Mouse (Mus musculus) stomach, embryonic 14.5 days (tissue): ENCODE measurements around the gene Ubqln4. TPM values are rescaled to one million over a fixed set of nuclear protein-coding genes. Genes with fewer than 3 reads are reported as not detected.

Source experiments
- ATAC-seq: fragments of 200-750 bp; cut with Nextera tagmentation; 2 replicates; pipeline ENCODE4 v1.8.0; 2017; ENCODE audit warnings: low read depth, moderate TSS enrichment; ENCODE audit not compliant: insufficient number of reproducible peaks, insufficient read depth, low FRiP score
- H3K27ac ChIP-seq: fragments of 300-500 bp; sonication (generic); 2 replicates; pipeline ENCODE4 v1.5.1; 2014; ENCODE audit warnings: mild to moderate bottlenecking, low read length, moderate library complexity, mixed read lengths
- H3K27me3 ChIP-seq: fragments of 300-500 bp; sonication (generic); 2 replicates; pipeline ENCODE4 v1.6.1; 2014; ENCODE audit warnings: low read length, control low read depth, mixed read lengths; ENCODE audit not compliant: control insufficient read depth, insufficient read depth
- H3K36me3 ChIP-seq: fragments of 300-500 bp; sonication (generic); 2 replicates; pipeline ENCODE4 v1.6.1; 2014; ENCODE audit warnings: mild to moderate bottlenecking, control low read depth, low read length, moderate library complexity, mixed read lengths; ENCODE audit not compliant: control insufficient read depth, insufficient read depth
- H3K4me1 ChIP-seq: fragments of 300-500 bp; sonication (generic); 2 replicates; pipeline ENCODE4 v1.6.1; 2014; ENCODE audit warnings: low read length, control low read depth, mixed read lengths; ENCODE audit not compliant: control insufficient read depth, insufficient read depth
- H3K4me2 ChIP-seq: fragments of 300-500 bp; sonication (generic); replicated peaks from 2 replicates; pipeline ENCODE4 v1.6.1; 2014; ENCODE audit warnings: low read depth, low read length, control low read depth
- H3K4me3 ChIP-seq: fragments of 300-500 bp; sonication (generic); 2 replicates; pipeline ENCODE4 v1.5.1; 2014; ENCODE audit warnings: low read depth, low read length, control low read depth
- H3K9ac ChIP-seq: fragments of 300-500 bp; sonication (generic); replicated peaks from 2 replicates; pipeline ENCODE4 v1.6.1; 2014; ENCODE audit warnings: low read depth, mild to moderate bottlenecking, control low read depth, low read length, moderate library complexity, mixed read lengths
- H3K9me3 ChIP-seq: fragments of 300-500 bp; sonication (generic); 2 replicates; pipeline ENCODE4 v1.6.1; 2016; ENCODE audit warnings: low read depth, low read length, control low read depth; ENCODE audit not compliant: control insufficient read depth
- WGBS: fragments of 180-500 bp; shearing (Covaris S2); extraction: QIAGEN DNeasy Blood & Tissue Kit; methylation state at CpG from one replicate; pipeline ENCODE4 v1.1.7; 2014; 5-methylcytosine and 5-hydroxymethylcytosine counted together
- polyA plus RNA-seq: library from polyadenylated mRNA; unstranded; fragments of >200 nt; fragmentation: Nextera tagmentation; extraction: Ambion mirVana; gene quantifications from 2 replicates; pipeline ENCODE4 v1.2.1, GENCODE M21; 2014

Gene Ubqln4
- polyA plus RNA-seq, 1 experiment from 2014 or later = 48.4 TPM

- Histone ChIP-seq H3K27me3 (no peaks in the 10 kb centered on the region), H3K27ac (no peak overlapping the region), H3K4me2 (no peak overlapping the region), H3K4me3 (no peak overlapping the region), H3K9me3 (no peaks in the 10 kb centered on the region), H3K9ac (no peak overlapping the region), H3K36me3 (peaks cover 15% of the 10 kb centered on the region), H3K4me1 (peaks cover 17% of the 10 kb centered on the region; the same call in 1 of the 2 replicates)
- ATAC-seq = no peak
- WGBS = 84% methylated on average over 8 of the region's 8 CpGs
Measured at GRCm38 (mm10) chr3:88543174-88543573, 10.4 kb upstream of the Ubqln4 start.

GRCm38 (mm10) chr3:88543651-88544410, 9.7 kb upstream of the Ubqln4 start:
- Histone ChIP-seq H3K4me2 (no peak overlapping the region), H3K9ac (no peak overlapping the region), H3K27ac (no peak overlapping the region), H3K4me1 (peaks cover 10% of the 10 kb centered on the region; the same call in 1 of the 2 replicates), H3K9me3 (no peaks in the 10 kb centered on the region), H3K27me3 (no peaks in the 10 kb centered on the region), H3K4me3 (no peak overlapping the region), H3K36me3 (peaks cover 8% of the 10 kb centered on the region; the same call in 1 of the 2 replicates)
- WGBS = 69% methylated on average over 5 of the region's 5 CpGs
- ATAC-seq = no peak

- no peaks in the 10 kb centered on the region for H3K27me3 ChIP-seq
- H3K27ac ChIP-seq = no peak overlapping the region
- H3K4me1 ChIP-seq = 0 out of 2 replicates have a peak, but pooled peaks cover 6% of the 10 kb centered on the region
- no peak overlapping the region for H3K4me2 ChIP-seq
- H3K36me3 ChIP-seq = peaks cover 8% of the 10 kb centered on the region; the same call in 1 of the 2 replicates
- H3K9me3 ChIP-seq = no peaks in the 10 kb centered on the region
- WGBS = 37% methylated on average over 5 of the region's 5 CpGs
- no peak for ATAC-seq
- no peak overlapping the region for H3K9ac ChIP-seq
- H3K4me3 ChIP-seq = no peak overlapping the region
Measured at GRCm38 (mm10) chr3:88544514-88544913, 9.0 kb upstream of the Ubqln4 start.

- 0 out of 2 replicates have a peak overlapping the region, but pooled peaks have one; percentile 1 for H3K9ac ChIP-seq
- 63% methylated on average over 20 of the region's 20 CpGs for WGBS
Measured at GRCm38 (mm10) chr3:88544955-88545591, 8.5 kb upstream of the Ubqln4 start.

GRCm38 (mm10) chr3:88546674-88547418, 6.7 kb upstream of the Ubqln4 start:
- Histone ChIP-seq H3K9ac (no peak overlapping the region), H3K27me3 (no peaks in the 10 kb centered on the region), H3K9me3 (no peaks in the 10 kb centered on the region), H3K4me1 (peaks cover 10% of the 10 kb centered on the region; the same call in 1 of the 2 replicates), H3K4me3 (no peak overlapping the region), H3K4me2 (no peak overlapping the region), H3K27ac (no peak overlapping the region), H3K36me3 (no peaks in the 10 kb centered on the region; the same call in 1 of the 2 replicates)
- 62% methylated on average over 6 of the region's 6 CpGs for WGBS
- ATAC-seq = no peak

More at GRCm38 (mm10) chr3:88544955-88545591, 8.5 kb upstream of the Ubqln4 start:
- no peak for ATAC-seq
- H3K27ac ChIP-seq = no peak overlapping the region
- peaks cover 4% of the 10 kb centered on the region; the same call in 1 of the 2 replicates for H3K36me3 ChIP-seq
- no peak overlapping the region for H3K4me2 ChIP-seq
- 0 out of 2 replicates have a peak, but pooled peaks cover 6% of the 10 kb centered on the region for H3K4me1 ChIP-seq
- no peaks in the 10 kb centered on the region for H3K9me3 ChIP-seq
- no peak overlapping the region for H3K4me3 ChIP-seq
- no peaks in the 10 kb centered on the region for H3K27me3 ChIP-seq

GRCm38 (mm10) chr3:88548180-88548917, 5.2 kb upstream of the Ubqln4 start, which contains the start of gene Rab25:
TSS of gene Rab25 (minus strand) at chr3:88548300.
- Histone ChIP-seq H3K4me2 (peak within 1 kb of the TSS; percentile 35), H3K9ac (peak within 1 kb of the TSS; percentile 18; the same call in 1 of the 2 replicates), H3K36me3 (no peaks in the 10 kb centered on the region), H3K4me3 (peak within 1 kb of the TSS; percentile 21), H3K27me3 (no peaks in the 10 kb centered on the region), H3K9me3 (no peaks in the 10 kb centered on the region), H3K27ac (peak within 1 kb of the TSS; percentile 61), H3K4me1 (peaks cover 13% of the 10 kb centered on the region; the same call in 1 of the 2 replicates)
- no peak for ATAC-seq
- 35% methylated on average over 18 of the region's 18 CpGs for WGBS

- Histone ChIP-seq H3K4me1 (peaks cover 24% of the 10 kb centered on the region), H3K9me3 (no peaks in the 10 kb centered on the region), H3K4me2 (peak overlapping the region; percentile 78), H3K36me3 (peaks cover 10% of the 10 kb centered on the region), H3K27ac (no peak overlapping the region), H3K27me3 (no peaks in the 10 kb centered on the region), H3K9ac (0 out of 2 replicates have a peak overlapping the region, but pooled peaks have one; percentile 7), H3K4me3 (peak overlapping the region; percentile 92; the same call in 1 of the 2 replicates)
- no peak for ATAC-seq
- WGBS = 83% methylated on average over 4 of the region's 4 CpGs
Measured at GRCm38 (mm10) chr3:88551586-88551985, 2.0 kb upstream of the Ubqln4 start.
